Mouse (Mus musculus) ovary, postnatal 36 days (tissue): ENCODE measurements around the gene Abhd12.
A peak's percentile ranks its signal among the peaks of the same experiment; 100 is the strongest.
"Not testable (repeated sequence)": the region's sequence is repeated elsewhere in the genome, so short reads cannot be mapped to it uniquely, and the experiment has no call there.

Experiments
- DNase-seq: peaks from one replicate; pipeline ENCODE4 v3.0.0; 2022; ENCODE audit warnings: low spot score, mixed read lengths

Gene Abhd12

GRCm38 (mm10) chr2:150904272-150904935 is at the start of gene Abhd12:
Gene Abhd12, minus strand, starts transcription at chr2:150904741.
- peak; percentile 99 for DNase-seq

- DNase-seq, result no peak
These were observed 46.7 kb upstream of the Abhd12 start for GRCm38 (mm10) chr2:150951201-150951600.

- no peak for DNase-seq
These were observed 45.5 kb upstream of the Abhd12 start for GRCm38 (mm10) chr2:150950056-150950455.

- no peak for DNase-seq
These were observed 45.1 kb upstream of the Abhd12 start for GRCm38 (mm10) chr2:150949652-150950051.

GRCm38 (mm10) chr2:150948786-150949185 is 44.2 kb upstream of the Abhd12 start:
- no peak for DNase-seq

- DNase-seq, result not testable (repeated sequence)
These were observed 43.5 kb upstream of the Abhd12 start for GRCm38 (mm10) chr2:150947880-150948611.

GRCm38 (mm10) chr2:150947341-150947740 is 42.8 kb upstream of the Abhd12 start:
- DNase-seq, result not testable (repeated sequence)

GRCm38 (mm10) chr2:150944017-150944416 is 39.5 kb upstream of the Abhd12 start:
- no peak for DNase-seq

GRCm38 (mm10) chr2:150934659-150935058 is 30.1 kb upstream of the Abhd12 start:
- no peak for DNase-seq

GRCm38 (mm10) chr2:150933482-150933881 is 28.9 kb upstream of the Abhd12 start:
- no peak for DNase-seq

GRCm38 (mm10) chr2:150930806-150931205 is 26.3 kb upstream of the Abhd12 start:
- no peak for DNase-seq

GRCm38 (mm10) chr2:150929156-150929555 is 24.6 kb upstream of the Abhd12 start:
- no peak for DNase-seq

GRCm38 (mm10) chr2:150927038-150927720 is 22.6 kb upstream of the Abhd12 start:
- peak; percentile 18 for DNase-seq

GRCm38 (mm10) chr2:150923505-150923904 is 19.0 kb upstream of the Abhd12 start:
- no peak for DNase-seq

- no peak for DNase-seq
These were observed 18.5 kb upstream of the Abhd12 start for GRCm38 (mm10) chr2:150923026-150923425.

- DNase-seq, result no peak
These were observed 17.6 kb upstream of the Abhd12 start for GRCm38 (mm10) chr2:150922165-150922564.

GRCm38 (mm10) chr2:150921697-150922096 is 17.2 kb upstream of the Abhd12 start:
- no peak for DNase-seq

- DNase-seq, result no peak
These were observed 16.0 kb upstream of the Abhd12 start for GRCm38 (mm10) chr2:150920543-150920942.

- no peak for DNase-seq
These were observed 14.2 kb upstream of the Abhd12 start for GRCm38 (mm10) chr2:150918720-150919119.

GRCm38 (mm10) chr2:150915786-150916185 is 11.2 kb upstream of the Abhd12 start:
- no peak for DNase-seq

GRCm38 (mm10) chr2:150914781-150915515 is 10.4 kb upstream of the Abhd12 start:
- DNase-seq, result no peak

- DNase-seq, result no peak
These were observed 5.8 kb upstream of the Abhd12 start for GRCm38 (mm10) chr2:150910295-150910881.
